Mouse (Mus musculus) myocyte (in vitro differentiated cells): Measurements from ENCODE around the gene Pam. TPM values are rescaled to one million over a fixed set of nuclear protein-coding genes. Genes with fewer than 3 reads are reported as not detected.

Experiments
- H3K27me3 ChIP-seq: one replicate; pipeline ENCODE4 v1.6.1; 2011; ENCODE audit not compliant: control insufficient read depth, insufficient read depth, insufficient read length
- H3K36me3 ChIP-seq: one replicate; pipeline ENCODE4 v1.6.1; 2011; ENCODE audit not compliant: control insufficient read depth, insufficient read depth
- H3K4me2 ChIP-seq: one replicate; pipeline ENCODE4 v1.6.1; 2011; ENCODE audit warnings: low read depth, control low read depth
- H3K4me3 ChIP-seq: one replicate; pipeline ENCODE4 v1.5.1; 2011; ENCODE audit warnings: mild to moderate bottlenecking, control low read depth, moderate library complexity
- H3K79me2 ChIP-seq: one replicate; pipeline ENCODE4 v1.6.1; 2011; ENCODE audit not compliant: control insufficient read depth, insufficient read depth
- H3ac ChIP-seq: one replicate; pipeline ENCODE4 v1.6.1; 2011; ENCODE audit not compliant: control insufficient read depth, insufficient read length
- CEBPB ChIP-seq: IDR thresholded peaks from 2 replicates; pipeline ENCODE4 v1.6.1; 2011; ENCODE audit warnings: mild to moderate bottlenecking, moderate library complexity; ENCODE audit not compliant: poor library complexity, insufficient read depth, severe bottlenecking
- E2F4 ChIP-seq: IDR thresholded peaks from one replicate; pipeline ENCODE4 v1.6.1; 2011; ENCODE audit warnings: mild to moderate bottlenecking, control low read depth, moderate library complexity; ENCODE audit not compliant: insufficient read depth
- MAX ChIP-seq: IDR thresholded peaks from one replicate; pipeline ENCODE4 v1.6.1; 2011; ENCODE audit warnings: low read depth, mild to moderate bottlenecking, control low read depth
- MYOD1 ChIP-seq, 3 experiments: IDR thresholded peaks; one replicate each; pipeline ENCODE4 v1.6.1; 2011; ENCODE audit warnings: control low read depth in 2 of 3, low read depth in 2 of 3, mild to moderate bottlenecking in 2 of 3, moderate library complexity in 1 of 3; ENCODE audit not compliant: insufficient read length in 2 of 3, control insufficient read depth in 1 of 3
- MYOG ChIP-seq, 3 experiments: IDR thresholded peaks; one replicate each; pipeline ENCODE4 v1.6.1; 2011; ENCODE audit warnings: control low read depth in 2 of 3, low read depth in 2 of 3, mild to moderate bottlenecking in 2 of 3; ENCODE audit not compliant: insufficient read length in 2 of 3, control insufficient read depth in 1 of 3, insufficient read depth in 1 of 3
- POLR2A ChIP-seq: IDR thresholded peaks from one replicate; pipeline ENCODE4 v1.6.1; 2011; ENCODE audit warnings: low read depth, mild to moderate bottlenecking, control low read depth, moderate library complexity; ENCODE audit not compliant: insufficient read length
- POLR2AphosphoS2 ChIP-seq: IDR thresholded peaks from one replicate; pipeline ENCODE4 v1.6.1; 2011; ENCODE audit warnings: low read depth, control low read depth; ENCODE audit not compliant: insufficient read length
- REST ChIP-seq: IDR thresholded peaks from one replicate; pipeline ENCODE4 v1.6.1; 2011; ENCODE audit warnings: mild to moderate bottlenecking, control low read depth, moderate library complexity; ENCODE audit not compliant: insufficient read depth, insufficient read length
- SRF ChIP-seq: IDR thresholded peaks from one replicate; pipeline ENCODE4 v1.6.1; 2011; ENCODE audit warnings: low read depth; ENCODE audit not compliant: control insufficient read depth, insufficient read length
- TCF12 ChIP-seq: IDR thresholded peaks from one replicate; pipeline ENCODE4 v1.6.1; 2011; ENCODE audit warnings: mild to moderate bottlenecking, control low read depth; ENCODE audit not compliant: poor library complexity, insufficient read depth, severe bottlenecking
- TCF3 ChIP-seq: IDR thresholded peaks from one replicate; pipeline ENCODE4 v1.6.1; 2011; ENCODE audit warnings: low read depth, control low read depth; ENCODE audit not compliant: insufficient read length
- USF1 ChIP-seq: IDR thresholded peaks from one replicate; pipeline ENCODE4 v1.6.1; 2011; ENCODE audit warnings: low read depth, mild to moderate bottlenecking, control low read depth, moderate library complexity
- polyA plus RNA-seq: library from polyadenylated mRNA; unstranded; fragments of >200 nt; fragmentation: generic; extraction: Trizol; gene quantifications from one replicate; pipeline ENCODE4 v1.2.1, GENCODE M21; 2012; ENCODE audit warnings: missing spikeins

The Pam gene
- polyA plus RNA-seq, 1 experiment, result 29.4 TPM

- Histone ChIP-seq H3K36me3 (no peaks in the 10 kb centered on the region), H3ac (no peak overlapping the region), H3K27me3 (no peaks in the 10 kb centered on the region), H3K4me2 (no peak overlapping the region), H3K79me2 (no peaks in the 10 kb centered on the region), H3K4me3 (no peak overlapping the region)
- TF ChIP-seq MAX (no peak), POLR2A (no peak), TCF12 (no peak), MYOG (IDR thresholded peaks at IDR 0.05; ENCODE audit: control insufficient read depth in 1 of 3, insufficient read depth in 1 of 3, insufficient read length in 2 of 3, low read depth in 2 of 3) (no peak), MYOD1 (IDR thresholded peaks at IDR 0.05; ENCODE audit: control insufficient read depth in 1 of 3, insufficient read length in 2 of 3, low read depth in 2 of 3) (no peak), USF1 (no peak), REST (no peak), POLR2AphosphoS2 (no peak), TCF3 (no peak), CEBPB (no peak), SRF (no peak)
Measured at GRCm38 (mm10) chr1:97926017-97926540, 169.4 kb downstream of the Pam start.

DNA sequence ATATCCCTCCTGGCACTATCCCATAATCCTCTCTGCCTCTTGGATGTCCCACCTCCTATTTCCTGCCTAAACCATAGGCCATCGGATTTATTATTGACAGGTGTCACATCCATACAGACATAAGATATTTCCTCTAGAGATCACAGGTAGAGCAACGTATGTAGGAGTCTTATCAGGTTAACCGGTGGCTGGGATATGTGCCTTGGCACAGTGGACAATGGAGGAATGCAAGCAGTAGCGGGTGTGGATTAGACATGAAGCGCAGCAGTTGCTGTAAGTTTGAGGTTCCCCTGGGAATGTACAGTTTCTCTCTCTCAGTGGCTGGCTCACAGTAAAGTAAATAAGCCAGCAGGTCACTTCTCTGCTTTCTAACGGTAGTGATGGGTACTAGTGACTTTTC, 173.1 kb downstream of the Pam start:
- H3K4me2 ChIP-seq, result no peak overlapping the region
- no peak for TF ChIP-seq CEBPB
- TF ChIP-seq REST, result no peak
- no peak for TF ChIP-seq TCF3
- no peak for TF ChIP-seq MYOD1 (IDR thresholded peaks at IDR 0.05; ENCODE audit: control insufficient read depth in 1 of 3, insufficient read length in 2 of 3, low read depth in 2 of 3)
- no peak for TF ChIP-seq TCF12
- no peak for TF ChIP-seq SRF
- no peak for TF ChIP-seq USF1
- no peak for TF ChIP-seq E2F4
- no peak for TF ChIP-seq POLR2AphosphoS2
- TF ChIP-seq MAX, result no peak
- no peak for TF ChIP-seq MYOG (IDR thresholded peaks at IDR 0.05; ENCODE audit: control insufficient read depth in 1 of 3, insufficient read depth in 1 of 3, insufficient read length in 2 of 3, low read depth in 2 of 3)
- no peak for TF ChIP-seq POLR2A
- no peak overlapping the region for H3ac ChIP-seq
- H3K79me2 ChIP-seq, result no peaks in the 10 kb centered on the region
- H3K36me3 ChIP-seq, result no peaks in the 10 kb centered on the region
- no peaks in the 10 kb centered on the region for H3K27me3 ChIP-seq
- H3K4me3 ChIP-seq, result no peak overlapping the region

GRCm38 (mm10) chr1:97921886-97922285, 173.6 kb downstream of the Pam start:
- Histone ChIP-seq H3K27me3 (no peaks in the 10 kb centered on the region), H3K4me3 (no peak overlapping the region), H3K4me2 (no peak overlapping the region), H3K79me2 (no peaks in the 10 kb centered on the region), H3K36me3 (no peaks in the 10 kb centered on the region), H3ac (no peak overlapping the region)
- TF ChIP-seq REST (no peak), TCF3 (no peak), USF1 (no peak), POLR2AphosphoS2 (no peak), E2F4 (no peak), TCF12 (no peak), MYOD1 (IDR thresholded peaks at IDR 0.05; ENCODE audit: control insufficient read depth in 1 of 3, insufficient read length in 2 of 3, low read depth in 2 of 3) (no peak), MAX (no peak), CEBPB (no peak), SRF (no peak), POLR2A (no peak), MYOG (IDR thresholded peaks at IDR 0.05; ENCODE audit: control insufficient read depth in 1 of 3, insufficient read depth in 1 of 3, insufficient read length in 2 of 3, low read depth in 2 of 3) (no peak)

GRCm38 (mm10) chr1:97918495-97918894, 177.0 kb downstream of the Pam start:
- Histone ChIP-seq H3K36me3 (no peaks in the 10 kb centered on the region), H3K79me2 (no peaks in the 10 kb centered on the region), H3K27me3 (no peaks in the 10 kb centered on the region), H3ac (no peak overlapping the region), H3K4me2 (no peak overlapping the region), H3K4me3 (no peak overlapping the region)
- TF ChIP-seq MYOG (IDR thresholded peaks at IDR 0.05; ENCODE audit: control insufficient read depth in 1 of 3, insufficient read depth in 1 of 3, insufficient read length in 2 of 3, low read depth in 2 of 3) (no peak), POLR2A (no peak), REST (no peak), TCF12 (no peak), SRF (no peak), TCF3 (no peak), USF1 (no peak), POLR2AphosphoS2 (no peak), MAX (no peak)

DNA sequence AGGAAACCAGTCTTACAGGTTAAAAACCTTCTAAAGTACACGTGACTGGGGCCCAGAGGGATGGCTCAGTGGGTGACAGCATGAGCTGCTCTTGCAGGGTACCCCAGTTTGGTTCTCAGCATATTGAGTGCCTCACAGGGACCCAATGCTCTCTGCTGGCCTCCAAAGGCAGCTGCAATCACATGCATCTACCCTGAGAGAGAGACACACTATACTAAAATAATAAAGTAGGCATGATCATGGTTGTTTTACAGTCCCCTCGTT, 178.5 kb downstream of the Pam start:
- no peak overlapping the region for H3K4me2 ChIP-seq
- no peaks in the 10 kb centered on the region for H3K79me2 ChIP-seq
- no peak overlapping the region for H3K4me3 ChIP-seq
- TF ChIP-seq USF1, result no peak
- TF ChIP-seq POLR2AphosphoS2, result no peak
- no peak for TF ChIP-seq MYOD1 (IDR thresholded peaks at IDR 0.05; ENCODE audit: control insufficient read depth in 1 of 3, insufficient read length in 2 of 3, low read depth in 2 of 3)
- TF ChIP-seq REST, result no peak
- TF ChIP-seq SRF, result no peak
- H3K27me3 ChIP-seq, result no peaks in the 10 kb centered on the region
- no peak overlapping the region for H3ac ChIP-seq
- no peaks in the 10 kb centered on the region for H3K36me3 ChIP-seq
